Mouse (Mus musculus) lung, postnatal 4 days (tissue): ENCODE results near the gene Adap2.
"Not testable (repeated sequence)": the region's sequence is repeated elsewhere in the genome, so short reads cannot be mapped to it uniquely, and the experiment has no call there.

ENCODE experiments used
- DNase-seq, 2 experiments: peaks; one replicate each; pipeline ENCODE4 v3.0.0; 2021

Gene Adap2

DNA sequence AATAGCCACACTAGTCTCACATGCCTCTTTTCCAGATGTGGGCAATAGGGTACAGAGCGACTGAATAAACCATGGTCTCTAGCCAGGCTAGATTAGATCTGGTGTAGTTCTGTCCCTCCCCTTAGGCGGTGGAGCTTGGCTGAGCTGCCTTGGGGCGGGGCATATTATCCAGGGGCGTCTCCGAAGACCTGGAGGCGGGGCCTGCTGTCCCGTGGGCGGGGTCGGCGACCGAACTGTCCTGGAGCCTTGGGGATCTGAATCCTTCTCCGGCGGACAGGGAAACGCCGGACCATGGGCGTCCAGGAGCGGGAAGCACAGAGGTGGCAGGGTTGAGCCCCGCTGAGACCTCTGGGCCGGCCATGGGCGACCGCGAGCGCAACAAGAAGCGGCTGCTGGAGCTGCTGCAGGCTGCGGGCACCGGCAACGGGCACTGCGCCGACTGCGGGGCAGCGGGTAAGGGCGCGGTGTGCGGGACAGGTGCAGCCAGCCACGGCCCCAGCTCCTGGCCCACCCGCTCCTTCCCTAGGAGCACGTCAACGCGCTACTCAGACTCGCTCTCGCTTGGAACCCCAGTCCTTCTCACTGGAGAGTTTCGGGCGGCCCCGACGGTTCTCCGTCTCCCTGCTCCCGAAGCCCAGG is at the start of gene Adap2:
Gene Adap2 (plus strand): TSS at position 249 of the 639 bp plus-strand sequence.
- DNase-seq: peak; percentile 93 to 95

DNA sequence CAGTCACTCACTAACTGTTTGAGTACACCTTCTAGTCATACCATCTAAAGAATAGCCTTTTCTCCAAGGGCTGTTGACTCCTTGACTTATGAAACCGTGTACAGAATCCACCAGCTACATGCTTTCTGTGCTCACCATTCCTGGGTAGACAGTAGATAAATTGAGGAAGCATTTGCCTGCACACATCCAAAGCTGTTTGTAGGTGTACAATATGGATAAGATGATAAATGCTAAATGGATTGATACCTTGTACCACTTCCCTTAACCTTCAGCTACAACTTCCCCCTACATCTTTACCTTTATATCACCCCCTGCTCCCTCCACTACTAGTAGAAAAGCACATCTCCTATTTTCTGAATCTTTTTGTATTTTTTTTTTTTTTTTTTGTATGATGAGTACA is 49.5 kb upstream of the Adap2 start:
- DNase-seq: no peak

DNA sequence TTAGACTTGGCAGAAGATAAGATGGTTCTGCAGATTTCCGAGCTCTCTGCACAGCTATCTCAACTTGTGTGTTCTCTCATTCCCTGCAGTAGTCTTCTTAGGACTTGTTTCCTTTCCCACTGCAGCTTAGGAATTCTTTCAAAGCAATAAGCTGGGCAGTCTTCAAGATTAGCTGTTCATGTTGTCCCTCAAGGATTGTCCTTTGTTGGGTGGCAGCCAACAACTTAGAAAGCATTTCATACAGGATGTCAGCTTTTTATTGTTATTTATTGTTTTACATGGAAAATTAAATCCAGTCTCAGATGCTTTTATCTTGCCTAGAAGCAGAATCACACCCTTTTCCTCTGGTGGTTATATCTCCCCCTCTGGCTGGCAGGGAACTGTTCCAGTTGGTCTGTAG is 37.5 kb upstream of the Adap2 start:
- DNase-seq: no peak

DNA sequence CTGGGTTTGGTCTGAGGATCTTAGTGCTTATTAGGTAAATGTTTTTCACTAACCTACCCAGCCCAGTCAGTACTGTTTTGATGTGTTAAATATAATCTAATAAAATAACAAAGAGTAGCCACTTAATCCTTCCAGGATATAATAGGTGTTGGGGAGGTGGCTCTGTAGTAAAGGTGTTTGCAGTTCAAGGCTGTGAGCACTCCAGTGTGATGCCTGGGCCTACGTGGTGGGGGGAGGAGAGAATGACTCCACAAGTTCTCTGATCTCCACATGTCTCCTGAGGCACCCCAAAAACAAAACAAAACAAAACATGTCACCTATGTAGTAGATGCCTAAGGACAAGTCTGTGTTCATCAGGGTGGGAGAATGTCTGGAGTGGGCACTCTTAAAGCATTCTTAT is 21.9 kb upstream of the Adap2 start:
- DNase-seq: no peak

DNA sequence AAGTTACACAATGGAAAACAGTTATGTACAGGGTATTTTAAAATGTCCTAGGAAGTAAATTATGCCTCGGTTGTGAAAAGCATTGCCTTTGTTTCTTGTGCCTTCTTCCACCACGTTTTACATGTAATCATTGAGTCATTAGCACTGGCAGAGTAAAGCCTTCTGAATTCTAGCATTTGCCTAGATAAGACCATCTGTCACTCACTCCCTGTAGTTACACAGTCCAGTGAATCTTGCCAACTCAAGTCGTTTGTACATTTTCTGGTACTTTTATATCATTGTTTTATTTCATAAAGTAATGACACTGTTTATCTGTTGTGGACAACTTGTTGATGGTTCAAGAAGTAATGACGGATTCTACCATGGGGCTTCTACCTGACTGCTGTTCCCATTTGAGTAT is 19.2 kb upstream of the Adap2 start:
- DNase-seq: no peak

DNA sequence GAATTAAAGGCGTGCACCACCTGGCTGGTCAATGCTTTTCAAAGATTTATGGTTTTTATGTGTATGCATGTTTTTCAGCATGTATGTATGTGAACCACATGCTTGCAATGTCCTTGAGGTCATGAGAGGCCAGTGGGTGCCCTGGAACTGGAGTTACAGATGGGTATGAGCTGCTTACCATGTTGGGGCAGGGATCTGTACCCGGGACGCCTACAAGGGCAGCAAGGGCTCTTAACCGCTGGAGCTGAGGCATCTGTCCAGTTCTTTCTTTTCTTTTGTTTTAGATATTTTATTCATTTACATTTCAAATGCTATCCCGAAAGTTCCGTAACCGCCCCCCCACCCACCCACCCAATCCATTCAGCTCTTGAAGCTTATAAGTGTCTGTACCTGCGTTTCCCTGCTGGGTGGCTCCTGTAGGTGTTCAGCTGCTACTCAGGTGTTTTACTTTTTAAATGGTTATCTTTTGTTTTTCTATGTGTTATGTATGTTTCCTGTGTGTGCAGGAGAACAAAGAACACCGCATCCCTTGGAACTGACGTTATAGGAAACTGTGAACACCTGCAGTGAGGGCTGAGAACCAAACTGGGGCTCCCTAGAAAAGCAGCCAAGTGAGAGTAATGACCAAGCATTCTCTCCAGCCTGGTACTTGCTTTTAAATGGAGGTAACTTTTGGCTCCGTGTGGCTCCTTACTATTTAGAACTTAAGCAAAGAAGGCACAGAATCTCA is 17.8 kb upstream of the Adap2 start:
- DNase-seq: no peak

DNA sequence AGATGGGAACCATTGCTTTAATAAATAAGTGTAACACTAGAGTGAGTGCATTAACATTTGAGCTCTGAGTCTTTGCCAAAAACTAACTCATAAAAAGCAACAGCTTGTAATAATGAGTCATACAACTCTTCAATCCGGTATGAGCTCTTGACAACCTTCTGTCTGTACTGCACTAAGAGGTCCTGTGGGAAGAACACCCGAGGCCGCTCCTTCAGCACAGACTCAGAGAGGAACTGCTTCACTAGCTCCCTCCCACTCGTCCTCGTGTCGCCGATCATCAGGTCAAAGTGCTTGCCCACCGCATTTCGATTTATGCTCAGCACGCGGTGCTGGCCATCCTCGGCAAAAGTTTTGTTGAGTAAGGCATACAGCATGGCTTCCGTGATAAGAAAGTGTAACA is 17.1 kb upstream of the Adap2 start:
- DNase-seq: no peak

DNA sequence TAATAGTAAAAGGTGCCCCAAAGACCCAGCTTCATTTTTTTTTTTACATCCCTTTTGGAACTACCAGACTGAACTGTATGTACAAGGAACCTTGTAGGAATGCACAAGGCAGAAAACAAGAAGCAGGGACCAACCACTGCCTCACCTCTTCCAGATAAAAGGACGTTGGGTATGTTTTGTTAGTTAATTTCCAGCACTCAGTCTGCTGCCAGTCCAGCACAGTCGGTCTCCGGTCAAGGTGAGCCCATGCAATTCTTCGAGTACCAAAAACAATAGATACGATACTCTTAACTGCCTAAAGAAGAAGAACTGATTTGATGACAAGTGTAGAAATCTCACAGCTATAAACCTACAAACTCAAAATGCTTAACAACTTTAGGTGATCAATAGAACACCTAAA is 16.1 kb upstream of the Adap2 start:
- DNase-seq: no peak

DNA sequence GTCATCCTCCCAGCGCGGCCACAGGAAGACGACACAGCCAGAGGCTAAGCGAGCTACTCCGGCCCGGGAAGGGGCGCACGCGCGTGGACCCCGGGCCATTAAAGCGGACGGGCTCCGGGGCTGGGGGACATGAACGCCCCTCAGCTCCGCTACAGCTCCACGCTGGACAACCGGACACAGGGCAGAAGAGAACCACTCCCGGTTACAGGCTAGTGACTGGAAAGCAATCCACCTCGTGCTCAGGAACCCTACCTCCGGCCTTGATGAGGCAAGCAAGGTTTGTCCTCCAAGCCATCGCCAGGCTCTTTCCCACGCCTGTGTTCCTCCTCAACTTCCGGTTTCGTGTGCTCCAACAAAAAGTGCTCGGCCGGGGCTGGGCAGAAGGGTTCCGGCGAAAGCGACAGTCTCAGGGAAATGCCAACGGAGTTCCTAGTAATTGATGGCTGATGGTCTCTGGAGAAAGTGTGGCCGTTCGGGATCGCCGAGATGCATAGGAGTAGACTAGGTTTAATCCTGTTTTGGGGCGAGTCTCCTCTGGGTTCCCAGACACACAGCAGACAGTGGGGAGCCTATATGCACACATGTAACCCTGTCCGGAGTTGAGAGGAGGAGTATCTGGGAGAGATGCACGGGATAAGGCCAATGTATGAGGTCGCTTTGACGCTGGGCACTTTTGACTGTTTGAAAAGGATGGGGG is 11.9 kb upstream of the Adap2 start, which contains the start of gene Tefm:
Gene Tefm (minus strand): TSS at position 351 of the 697 bp plus-strand sequence.
- peak; percentile 89 to 90 for DNase-seq

DNA sequence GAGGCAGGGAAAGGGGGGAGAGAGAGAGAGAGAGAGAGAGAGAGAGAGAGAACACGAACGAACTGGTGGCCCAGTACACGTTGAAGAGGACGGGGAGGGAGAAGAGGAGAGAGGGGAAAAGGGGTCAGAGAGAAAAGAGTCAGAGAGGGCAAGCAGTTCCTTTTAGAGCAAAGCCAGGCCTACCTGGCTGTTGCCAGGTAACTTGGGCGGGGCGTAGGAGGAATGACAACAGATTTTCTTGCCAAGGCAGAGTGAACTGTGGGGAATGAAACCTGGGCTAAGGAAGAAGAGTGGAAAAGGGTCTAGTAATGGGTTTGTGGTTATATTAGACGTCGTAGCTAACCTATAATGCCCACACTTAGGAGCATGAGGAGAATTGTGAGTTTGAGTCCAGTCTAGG is 11.0 kb upstream of the Adap2 start:
- DNase-seq: no peak

DNA sequence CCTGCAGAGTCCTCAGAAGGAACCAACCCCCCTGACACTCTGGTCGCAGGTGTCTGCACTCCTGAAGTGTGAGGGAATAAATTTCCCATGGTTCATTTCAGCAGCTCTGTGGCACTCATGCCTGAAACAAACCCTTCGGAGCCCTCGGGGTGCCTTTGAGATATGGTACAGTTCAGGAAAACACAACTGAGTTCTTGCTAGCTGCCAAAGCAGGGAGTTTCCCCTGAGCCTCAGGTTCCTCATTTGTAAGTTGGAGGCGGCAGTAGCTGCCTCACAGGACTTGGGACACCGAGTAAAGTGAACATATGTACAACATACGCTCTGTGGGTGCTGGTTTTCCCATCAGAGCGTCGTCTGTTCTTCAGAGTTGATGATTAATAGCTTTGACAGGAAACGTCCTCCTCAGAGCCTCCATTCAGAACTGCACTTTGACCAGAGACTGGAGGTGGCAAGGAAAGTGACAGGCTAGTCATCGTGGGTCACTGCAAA is 8.1 kb upstream of the Adap2 start:
- peak; percentile 24 to 31 for DNase-seq

DNA sequence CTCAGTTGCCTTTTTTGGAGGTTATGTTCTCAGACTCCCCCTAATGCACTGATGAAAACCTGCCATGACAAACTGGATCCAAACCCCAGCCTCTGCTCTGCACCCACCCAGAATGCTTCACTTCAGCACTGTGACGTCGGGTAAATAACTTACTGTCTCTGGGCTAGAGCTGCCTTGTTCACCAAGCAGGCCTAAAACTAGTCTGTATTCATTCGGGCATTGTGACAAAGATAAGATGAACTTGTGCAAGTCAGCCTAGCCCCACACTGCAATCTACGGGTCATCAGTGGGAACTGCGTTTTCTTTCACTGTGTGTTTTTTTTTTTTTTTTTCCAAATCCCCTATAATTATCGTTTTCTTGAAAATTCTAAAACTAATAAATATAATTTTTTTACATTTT is 6.2 kb upstream of the Adap2 start:
- DNase-seq: no peak

DNA sequence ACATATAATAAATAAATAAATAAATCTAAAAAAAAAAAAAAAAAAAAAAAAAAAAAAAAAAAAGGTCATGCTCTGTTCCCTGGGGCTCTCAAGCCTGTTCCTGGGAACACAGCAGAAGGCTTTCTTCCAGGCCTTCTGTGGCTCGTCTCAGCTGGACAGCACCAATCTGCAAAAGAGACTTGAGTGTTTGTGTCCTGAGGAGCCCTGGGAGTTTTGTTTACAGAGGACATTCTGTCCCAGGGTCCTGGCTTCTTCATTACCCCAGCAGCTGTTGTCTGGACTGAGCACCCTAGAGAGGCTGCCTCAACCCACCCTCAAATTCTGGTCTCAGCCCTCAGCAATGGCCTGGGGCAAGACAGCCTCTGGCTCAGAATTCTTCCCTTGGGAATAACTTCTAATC is 5.6 kb upstream of the Adap2 start:
- DNase-seq: peak in 1 of 2 experiments; percentile 66

DNA sequence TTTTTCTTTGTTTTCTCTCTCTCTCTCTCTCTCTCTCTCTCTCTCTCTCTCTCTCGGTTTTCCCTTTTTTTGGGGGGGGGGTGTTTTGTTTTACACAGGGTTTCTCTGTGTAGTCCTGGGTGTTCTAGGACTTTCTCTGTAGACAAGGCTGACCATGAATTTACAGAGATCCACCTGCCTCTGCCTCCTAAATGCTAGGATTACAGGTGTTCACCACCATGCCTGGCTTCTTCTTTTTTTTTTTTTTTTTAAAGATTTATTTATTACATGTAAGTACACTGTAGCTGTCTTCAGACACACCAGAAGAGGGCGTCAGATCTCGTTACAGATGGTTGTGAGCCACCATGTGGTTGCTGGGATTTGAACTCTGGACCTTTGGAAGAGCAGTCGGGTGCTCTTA is 4.9 kb upstream of the Adap2 start:
- DNase-seq: not testable (repeated sequence)

DNA sequence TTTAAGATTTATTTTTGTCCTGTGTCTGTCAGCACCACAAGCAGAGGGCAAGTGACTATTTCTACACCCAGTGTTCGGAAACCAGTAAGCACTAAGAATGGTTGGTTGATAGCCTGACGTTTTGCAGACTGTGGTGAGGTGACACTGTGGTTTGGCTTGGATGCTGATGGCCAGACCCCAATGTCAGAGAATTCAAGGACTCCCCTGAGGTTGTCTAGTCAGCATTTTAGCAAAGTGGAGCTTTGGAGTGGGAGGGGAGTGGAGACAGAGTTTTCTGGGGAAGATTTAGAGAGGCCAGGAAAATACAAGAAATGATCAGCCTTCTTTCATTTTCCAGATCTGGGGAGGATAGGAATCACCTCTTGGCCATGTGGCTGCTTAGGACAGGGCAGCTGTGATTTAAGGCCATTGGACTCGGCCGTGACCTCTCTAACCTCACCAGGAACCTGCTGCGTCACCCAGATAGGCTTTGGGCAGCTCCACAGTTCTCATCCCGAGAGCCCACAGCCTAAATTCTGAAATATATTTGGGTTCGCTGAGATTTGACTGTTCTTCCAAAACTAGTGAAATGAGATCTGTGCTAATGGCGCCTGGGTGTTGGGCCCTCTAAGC is 4.4 kb upstream of the Adap2 start:
- DNase-seq: no peak

DNA sequence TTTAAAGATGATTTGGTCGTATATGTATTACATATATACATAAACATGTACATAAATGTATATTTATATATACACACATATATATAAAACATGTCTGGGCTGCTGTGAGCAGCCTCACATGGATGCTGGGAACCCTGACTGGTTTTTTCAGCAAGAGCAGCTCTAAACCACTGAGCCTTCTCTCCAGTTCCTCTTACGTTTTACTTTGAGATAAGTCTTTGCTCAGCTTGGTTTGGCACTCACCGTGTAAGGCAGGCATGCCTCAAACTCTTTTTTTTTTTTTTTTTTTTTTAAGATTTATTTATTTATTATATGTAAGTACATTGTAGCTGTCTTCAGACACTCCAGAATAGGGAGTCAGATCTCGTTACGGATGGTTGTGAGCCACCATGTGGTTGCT is 3.3 kb upstream of the Adap2 start:
- no peak for DNase-seq

DNA sequence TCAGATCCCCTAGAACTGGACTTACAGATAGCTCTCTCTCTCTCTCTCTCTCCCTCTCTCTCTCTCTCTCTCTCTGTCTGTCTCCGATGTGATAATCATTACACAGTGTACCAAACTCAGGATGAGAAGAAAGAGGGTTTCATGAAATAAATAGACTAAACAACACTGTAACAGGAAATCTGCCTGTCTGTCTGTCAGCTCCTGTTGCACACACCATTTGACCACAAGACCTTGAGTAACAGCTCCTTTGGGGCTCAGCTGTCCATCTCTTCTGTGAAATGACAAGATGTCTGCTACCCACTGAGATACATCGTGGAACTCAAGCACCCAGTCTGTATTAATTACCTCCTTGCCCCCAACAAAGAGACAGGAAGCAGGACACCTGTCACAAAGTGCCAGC is 2.4 kb upstream of the Adap2 start:
- DNase-seq: no peak

DNA sequence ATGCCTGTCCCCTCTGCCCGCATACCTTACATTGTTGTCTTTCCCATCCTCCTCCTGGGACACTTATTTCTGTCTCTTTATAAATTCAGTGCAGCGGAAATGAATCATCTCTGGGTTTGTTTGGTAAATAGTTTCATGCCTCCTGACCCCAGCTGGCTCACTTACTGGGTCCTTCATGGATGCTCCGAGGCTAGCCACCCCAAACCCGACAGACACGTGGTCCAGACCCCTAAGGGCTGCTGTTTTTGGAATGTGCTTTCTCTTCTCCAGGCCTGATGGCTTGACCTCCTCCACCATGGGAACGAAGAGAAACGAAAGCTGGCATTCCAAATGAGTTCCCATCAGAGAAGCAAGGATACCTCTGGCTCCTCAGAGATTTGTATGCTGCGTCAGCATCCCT is 1.5 kb upstream of the Adap2 start:
- peak in 1 of 2 experiments; percentile 56 for DNase-seq

DNA sequence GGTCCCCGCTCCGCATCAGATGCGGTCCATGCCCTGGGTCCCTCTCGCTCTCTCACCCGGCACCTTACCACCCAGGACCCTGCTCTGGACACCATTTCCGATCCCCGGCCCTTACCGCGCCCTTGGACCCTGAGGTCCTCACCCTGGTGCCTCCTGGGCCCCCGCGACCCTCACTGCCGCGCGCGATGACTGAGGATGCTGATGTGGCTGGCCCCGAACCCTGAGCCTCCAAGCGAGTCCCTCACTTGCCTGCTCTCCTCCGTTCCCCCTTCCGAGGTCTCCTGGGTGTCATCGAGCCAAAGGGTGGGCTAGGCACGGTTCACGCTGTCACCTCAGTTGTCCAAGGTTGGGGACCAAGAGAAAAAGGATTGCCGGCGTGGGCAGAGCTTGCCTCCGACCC is 596 bp downstream of the Adap2 start:
- DNase-seq: no peak

DNA sequence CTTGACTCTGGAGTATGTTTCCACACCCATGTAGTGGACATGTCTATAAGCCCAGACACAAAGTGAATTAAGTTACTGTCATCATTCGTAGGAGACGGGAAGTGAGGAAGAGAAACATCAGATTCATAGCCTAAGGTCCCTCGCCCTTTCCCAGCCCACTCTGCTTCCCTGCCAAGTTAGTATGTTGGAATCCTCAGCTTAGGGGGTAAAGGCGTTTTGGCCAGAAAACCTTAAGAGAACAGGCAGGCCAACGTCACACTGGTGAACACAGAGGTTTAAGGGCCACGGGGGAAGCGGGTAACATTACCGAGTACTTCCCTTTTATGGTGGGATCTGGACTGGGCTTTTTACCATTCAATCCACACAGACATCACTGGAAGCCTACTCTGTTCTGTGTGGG is 1.6 kb downstream of the Adap2 start:
- no peak for DNase-seq

DNA sequence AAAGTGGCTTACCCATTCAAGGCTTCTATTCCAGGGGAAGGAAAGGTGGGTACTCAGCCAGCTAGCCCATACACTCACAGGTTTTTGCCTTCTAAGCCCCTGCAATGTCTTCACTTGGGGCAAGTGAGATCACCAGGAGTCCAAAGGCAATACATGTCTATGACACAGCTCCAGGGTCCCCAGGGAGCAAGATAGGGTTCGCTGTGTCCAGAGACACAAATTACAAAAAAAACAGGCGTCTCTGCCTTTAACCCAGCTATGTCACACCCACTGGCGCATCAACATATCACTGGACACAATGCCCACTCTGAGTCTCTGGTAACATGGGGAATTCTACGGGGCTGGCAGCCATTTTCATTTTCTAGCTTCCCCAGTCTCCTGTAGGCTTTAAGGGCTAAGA is 2.1 kb downstream of the Adap2 start:
- DNase-seq: no peak

DNA sequence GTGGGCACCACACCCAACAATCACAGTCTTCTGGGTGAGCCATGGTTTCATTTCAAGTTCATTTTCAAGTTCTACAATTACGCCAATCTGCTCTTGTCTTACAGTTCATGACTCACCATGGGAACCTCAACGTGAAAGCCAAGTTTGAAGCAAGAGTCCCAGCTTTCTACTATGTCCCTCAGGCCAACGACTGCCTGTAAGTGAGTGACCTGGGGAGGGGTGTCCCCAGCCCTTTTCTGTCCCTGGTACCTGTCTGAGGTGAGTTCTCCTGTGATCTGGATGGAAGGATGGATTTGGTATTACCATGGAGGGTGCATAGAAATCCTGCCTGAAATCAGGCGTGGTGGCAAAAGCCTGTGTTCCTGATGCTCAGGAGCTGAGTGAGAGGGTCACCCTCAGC is 2.9 kb downstream of the Adap2 start:
- no peak for DNase-seq

DNA sequence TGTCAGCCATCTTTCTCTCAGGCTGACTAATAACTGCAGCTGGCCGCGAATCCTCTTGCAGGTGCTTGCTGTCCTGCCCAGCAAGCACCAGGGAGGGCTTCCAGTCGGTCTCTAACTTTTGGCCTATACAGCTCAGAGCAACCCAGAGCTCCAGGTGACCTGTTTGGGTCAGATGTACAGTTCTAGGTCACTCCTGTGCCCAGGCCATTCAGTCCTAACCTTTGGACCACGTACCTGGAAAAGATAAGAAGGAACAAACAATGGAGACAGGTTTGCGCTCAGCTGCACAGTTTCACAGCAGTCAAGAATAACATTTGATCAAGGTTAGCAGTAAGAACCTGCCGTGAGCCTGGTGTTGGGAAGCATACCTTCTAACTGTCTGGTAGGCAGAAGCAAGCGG is 5.1 kb downstream of the Adap2 start:
- no peak for DNase-seq

DNA sequence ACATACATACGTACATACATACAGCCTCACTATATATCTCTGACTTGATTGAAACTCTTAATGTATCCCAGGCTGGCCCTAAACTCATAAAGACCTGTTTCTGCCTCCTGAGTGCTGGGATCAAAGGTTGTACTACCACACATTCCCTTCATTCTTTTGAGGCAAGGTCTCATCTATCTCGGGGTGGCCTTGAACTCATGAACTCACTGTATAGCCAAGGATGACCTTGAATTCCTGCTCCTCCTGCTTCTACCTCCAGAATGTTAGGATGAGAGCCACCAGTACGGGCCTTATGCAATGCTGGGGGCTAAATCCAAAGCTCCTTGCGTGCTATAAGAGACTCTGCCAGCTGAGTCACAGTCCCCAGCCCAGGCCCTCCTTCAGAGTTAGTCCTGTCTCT is 7.1 kb downstream of the Adap2 start:
- DNase-seq: no peak
